Mouse (Mus musculus) adrenal gland, adult 18-20 months (tissue): ENCODE results near the gene Gsto2. TPM values are rescaled to one million over a fixed set of nuclear protein-coding genes. Genes with fewer than 3 reads are reported as not detected.
"Not testable (repeated sequence)": the region's sequence is repeated elsewhere in the genome, so short reads cannot be mapped to it uniquely, and the experiment has no call there.

Experiments used
- DNase-seq, 2 experiments: peaks; one replicate each; pipeline ENCODE4 v3.0.0; 2021 to 2022; ENCODE audit warnings: low spot score in 2 of 2
- long read RNA-seq, 2 experiments: library from polyadenylated mRNA; stranded (forward); transcript quantifications; one replicate each; pipeline ENCODE4 v2.0.0; 2021
- total RNA-seq, 2 experiments: library from RNA; stranded (reverse); gene quantifications; 1 replicate in 1 of 2; 2 replicates in 1 of 2; pipeline ENCODE4 v1.2.3; 2021

Gene Gsto2
- 1 to 10 TPM; 2.1 to 3.1 TPM for total RNA-seq
- long read RNA-seq, experiment 1, partial matches to known transcripts, result 0 of 3 reads
- long read RNA-seq, experiment 1, other reads (novel, unspliced or antisense), result 0 of 3 reads
- long read RNA-seq, experiment 2, partial matches to known transcripts, result 0 of 5 reads
- long read RNA-seq, experiment 2, other reads (novel, unspliced or antisense), result 1 of 5 reads

GRCm38 (mm10) chr19:47865353-47865947 lies at the start of gene Gsto2:
Gsto2 (plus strand) TSS chr19:47865534.
- DNase-seq, result peak; percentile 86 to 87

DNA sequence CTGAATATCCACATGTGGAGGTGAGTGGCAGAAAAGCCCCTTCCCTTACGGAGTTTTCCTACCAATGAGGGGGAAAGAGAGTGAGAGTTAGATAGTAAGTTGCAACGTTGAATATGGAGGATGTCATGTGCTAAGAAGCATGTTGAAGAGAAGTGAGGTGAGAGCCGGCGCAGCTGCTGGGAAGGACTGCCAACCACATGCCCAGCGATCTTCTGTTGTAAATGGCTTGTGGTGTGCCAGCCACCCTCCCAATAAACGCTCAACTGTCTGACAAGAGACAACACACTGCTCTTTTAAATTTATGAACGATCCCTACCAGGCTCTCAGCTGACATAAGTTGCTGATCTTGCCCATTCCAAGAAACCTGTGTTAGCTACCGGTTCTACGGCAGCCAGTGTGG lies 47.6 kb upstream of the Gsto2 start:
- no peak for DNase-seq

GRCm38 (mm10) chr19:47820832-47821493 lies 44.4 kb upstream of the Gsto2 start:
- DNase-seq, result peak; percentile 70 to 71

GRCm38 (mm10) chr19:47821494-47821872 lies 43.9 kb upstream of the Gsto2 start:
- DNase-seq, result no peak

- no peak for DNase-seq
Measured at GRCm38 (mm10) chr19:47822143-47822796, 43.1 kb upstream of the Gsto2 start.

- DNase-seq, result no peak
Measured at GRCm38 (mm10) chr19:47824026-47824425, 41.3 kb upstream of the Gsto2 start.

DNA sequence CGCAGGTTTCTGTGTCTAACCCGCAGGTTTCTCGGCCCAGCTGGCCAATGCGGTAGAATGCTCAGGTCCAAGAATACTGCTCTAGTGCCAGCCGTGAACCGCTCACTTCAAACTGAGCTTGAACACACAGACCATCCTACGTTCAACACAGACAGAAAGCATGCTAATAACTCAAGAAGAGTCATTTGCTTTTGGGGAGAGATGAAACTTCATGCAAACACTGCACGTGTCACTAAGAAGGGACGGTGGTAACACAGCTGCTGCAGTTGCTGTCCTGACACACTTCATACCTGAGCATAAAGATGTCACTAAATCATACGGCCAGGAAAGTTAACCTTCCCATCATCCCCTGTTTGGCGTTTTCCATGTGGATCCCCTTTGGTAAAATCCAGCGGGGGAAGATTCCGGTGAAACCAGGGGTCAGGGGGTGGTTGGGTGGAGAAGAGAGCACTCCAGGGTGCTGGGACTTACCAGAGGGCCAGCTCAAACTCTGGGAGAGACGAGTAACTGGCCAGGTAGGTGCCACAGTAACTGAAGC lies 35.4 kb upstream of the Gsto2 start:
- no peak for DNase-seq

GRCm38 (mm10) chr19:47831111-47831510 lies 34.2 kb upstream of the Gsto2 start:
- DNase-seq, result no peak

DNA sequence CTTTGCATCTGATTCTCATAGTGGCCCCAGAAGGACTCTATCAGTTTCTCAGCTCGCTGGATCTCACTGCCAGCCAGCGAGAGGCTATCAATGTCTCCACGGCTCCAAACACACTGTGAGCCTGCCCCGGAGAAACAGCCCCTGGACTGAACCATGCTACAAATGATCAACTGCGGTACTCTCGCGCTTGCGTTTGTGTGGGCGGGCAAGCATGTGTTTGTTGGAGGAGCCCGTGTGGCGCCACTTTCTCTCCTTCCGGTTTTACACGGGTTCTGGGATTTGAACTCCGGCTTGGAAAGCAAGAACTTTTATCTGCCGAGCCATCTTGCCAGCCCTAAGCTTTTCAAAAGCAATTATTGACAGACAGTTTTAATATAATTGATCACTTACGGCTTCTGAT lies 33.0 kb upstream of the Gsto2 start:
- no peak for DNase-seq

DNA sequence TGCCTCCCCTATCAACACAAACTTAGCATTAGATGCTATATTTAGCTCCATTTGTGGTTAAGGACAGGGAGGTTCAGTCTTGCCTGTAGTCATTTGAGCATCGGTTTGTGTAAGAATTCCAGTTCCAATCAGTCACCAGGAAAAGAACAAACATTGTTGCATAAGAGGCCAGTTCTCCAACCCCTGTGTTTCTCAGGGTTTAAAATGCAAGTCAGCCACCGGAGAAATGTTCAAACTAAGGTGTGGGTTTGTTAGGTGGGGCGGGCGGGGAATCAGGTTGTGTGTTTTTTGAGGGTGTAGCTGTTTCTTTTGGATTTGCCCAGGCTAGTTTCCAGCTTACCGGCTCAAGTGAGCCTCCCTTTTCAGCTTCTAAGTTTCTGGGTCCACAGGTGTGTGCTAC lies 30.7 kb upstream of the Gsto2 start:
- DNase-seq, result no peak

GRCm38 (mm10) chr19:47835776-47836175 lies 29.6 kb upstream of the Gsto2 start:
- no peak for DNase-seq

- peak; percentile 33 to 45 for DNase-seq
Measured at GRCm38 (mm10) chr19:47836701-47837526, 28.4 kb upstream of the Gsto2 start.

DNA sequence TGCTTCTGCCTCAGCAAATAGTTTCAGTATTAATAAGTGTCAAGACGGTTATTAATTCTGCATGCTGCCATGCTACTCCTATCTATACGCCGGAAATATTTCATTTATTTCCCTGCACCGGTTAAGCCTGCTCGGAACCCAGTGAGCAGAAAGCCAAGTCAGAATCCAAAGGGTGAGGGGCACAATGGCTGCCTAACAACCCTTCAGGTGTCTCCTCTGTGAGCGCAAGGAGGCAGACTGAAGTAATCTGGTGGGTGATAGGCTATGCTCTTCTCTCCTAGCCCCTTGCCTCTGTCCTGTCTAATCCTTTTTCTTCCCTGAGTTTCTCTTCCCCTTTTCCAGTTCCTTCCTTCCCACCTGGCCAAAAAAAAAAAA lies 27.8 kb upstream of the Gsto2 start:
- no peak for DNase-seq

GRCm38 (mm10) chr19:47841234-47841633 lies 24.1 kb upstream of the Gsto2 start:
- not testable (repeated sequence) for DNase-seq

DNA sequence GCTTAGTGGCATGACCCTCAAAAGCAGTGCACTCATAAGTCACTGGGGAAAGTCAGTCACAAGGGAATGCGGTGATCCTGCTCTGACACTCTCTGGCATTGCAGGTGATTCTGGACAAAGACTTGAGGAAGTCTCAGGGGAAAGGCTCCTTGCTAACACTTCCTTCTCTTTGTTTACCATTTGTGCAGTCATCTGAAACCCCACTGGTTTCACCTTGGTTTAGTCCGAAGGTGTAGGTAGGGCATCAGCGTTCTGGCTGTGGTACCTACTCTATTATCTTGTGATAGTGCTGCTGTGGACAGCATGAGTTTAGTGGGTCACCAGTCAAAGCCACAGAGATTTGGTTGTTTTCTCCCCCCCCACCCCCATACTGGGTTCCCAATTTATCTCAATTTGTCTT lies 15.6 kb upstream of the Gsto2 start:
- no peak for DNase-seq

GRCm38 (mm10) chr19:47852131-47852530 lies 13.2 kb upstream of the Gsto2 start:
- not testable (repeated sequence) for DNase-seq

DNA sequence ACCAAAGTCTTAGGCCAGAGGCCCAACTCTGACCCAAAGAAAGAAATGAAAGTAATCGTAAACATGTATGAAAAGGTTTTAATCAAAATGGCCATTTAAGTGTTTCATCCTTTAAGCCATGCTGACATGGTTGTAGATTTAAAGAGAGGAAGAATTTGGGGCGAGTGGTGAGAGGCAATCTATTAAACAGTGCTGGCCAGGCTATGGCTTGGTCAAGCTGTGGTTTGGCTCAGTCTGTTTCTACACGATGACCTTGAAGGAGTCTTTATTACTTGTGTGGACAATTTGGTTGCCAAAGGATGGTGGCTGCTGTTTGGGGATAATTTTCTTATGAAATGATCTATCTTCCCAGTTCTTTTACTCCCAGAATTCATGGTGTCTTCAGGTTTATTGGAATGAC lies 12.3 kb upstream of the Gsto2 start:
- no peak for DNase-seq

GRCm38 (mm10) chr19:47853951-47854795 lies 11.2 kb upstream of the Gsto2 start:
- DNase-seq, result no peak

GRCm38 (mm10) chr19:47854796-47855783 lies 10.2 kb upstream of the Gsto2 start, which contains the start of gene Gsto1:
Gsto1 (plus strand) TSS chr19:47854970.
- peak; percentile 92 to 93 for DNase-seq
